Mouse (Mus musculus): ENCODE results near the gene Prl2b1. TPM values are rescaled to one million over a fixed set of nuclear protein-coding genes. Genes with fewer than 3 reads are reported as not detected.

The Prl2b1 gene
- total RNA-seq (2021) = not detected
- long read RNA-seq, experiment 1 = 0 reads
- long read RNA-seq, experiment 2 = 0 reads

GRCm38 (mm10) chr13:27390746-27391145 lies at the start of gene Prl2b1:
Gene Prl2b1 (minus strand): TSS chr13:27390846.
- no peak for DNase-seq (ENCODE audit: low spot score in 2 of 2)

GRCm38 (mm10) chr13:27438588-27438987 lies 47.9 kb upstream of the Prl2b1 start, which contains the start of gene Prl8a6:
Gene Prl8a6 (minus strand): TSS chr13:27438688.
- no peak for DNase-seq (ENCODE audit: low spot score in 2 of 2)

GRCm38 (mm10) chr13:27433159-27433558 lies 42.5 kb upstream of the Prl2b1 start:
- DNase-seq (ENCODE audit: low spot score in 2 of 2) = no peak

- no peak for DNase-seq (ENCODE audit: low spot score in 2 of 2)
Observed at GRCm38 (mm10) chr13:27413640-27414039, 23.0 kb upstream of the Prl2b1 start.

GRCm38 (mm10) chr13:27399061-27399724 lies 8.5 kb upstream of the Prl2b1 start:
- no peak for DNase-seq (ENCODE audit: low spot score in 2 of 2)

GRCm38 (mm10) chr13:27345373-27345772 lies 45.3 kb downstream of the Prl2b1 start, which contains the start of gene Prl8a2:
Gene Prl8a2 (plus strand): TSS chr13:27345673.
- no peak for DNase-seq (ENCODE audit: low spot score in 2 of 2)

- DNase-seq (ENCODE audit: low spot score in 2 of 2) = no peak
Observed at GRCm38 (mm10) chr13:27342733-27343275, 47.8 kb downstream of the Prl2b1 start.

GRCm38 (mm10) chr13:27334989-27335388 lies 55.7 kb downstream of the Prl2b1 start:
- no peak for DNase-seq (ENCODE audit: low spot score in 2 of 2)

Other genes starting within 250 kb of the Prl2b1 start
- not detected for gene Prl3d3, start 234.1 kb downstream of the Prl2b1 start, total RNA-seq (2021)
- gene Prl3c1, start 194.2 kb downstream of the Prl2b1 start, total RNA-seq (2021) = not detected
- gene Prl3b1, start 149.0 kb downstream of the Prl2b1 start, total RNA-seq (2021) = not detected
- gene Prl3a1, start 131.4 kb downstream of the Prl2b1 start, total RNA-seq (2021) = not detected
- not detected for gene Prl6a1, start 78.2 kb downstream of the Prl2b1 start, total RNA-seq (2021)
- not detected for gene Prl8a2, start 45.2 kb downstream of the Prl2b1 start, total RNA-seq (2021)
- not detected for gene Prl8a6, start 47.8 kb upstream of the Prl2b1 start, total RNA-seq (2021)
- not detected for gene Prl8a8, start 122.4 kb upstream of the Prl2b1 start, total RNA-seq (2021)
- not detected for gene Prl8a9, start 173.8 kb upstream of the Prl2b1 start, total RNA-seq (2021)
- gene Prl8a1, start 191.3 kb upstream of the Prl2b1 start, total RNA-seq (2021) = not detected
- gene Prl7b1, start 219.7 kb upstream of the Prl2b1 start, total RNA-seq (2021) = not detected